Mouse (Mus musculus): ENCODE data around the gene Gpr173. TPM values are rescaled to one million over a fixed set of nuclear protein-coding genes. Genes with fewer than 3 reads are reported as not detected.
"Not testable (repeated sequence)": the region's sequence is repeated elsewhere in the genome, so short reads cannot be mapped to it uniquely, and the experiment has no call there.

Gpr173 gene
- polyA plus RNA-seq, 1 experiment = 0.47 TPM

- no peaks in the 10 kb centered on the region for H3K27me3 ChIP-seq (ENCODE audit: control insufficient read depth, insufficient read depth, low read length)
- no peaks in the 10 kb centered on the region for H3K36me3 ChIP-seq (ENCODE audit: control insufficient read depth, insufficient read depth, low read length)
- 88% methylated on average over 15 of the region's 15 CpGs for WGBS
- no peak overlapping the region for H3K27ac ChIP-seq (ENCODE audit: insufficient read depth, low read depth, low read length)
- no peaks in the 10 kb centered on the region for H3K4me1 ChIP-seq (ENCODE audit: control insufficient read depth, insufficient read depth, insufficient read length, low read length)
- no peak overlapping the region for H3K4me3 ChIP-seq (ENCODE audit: low read depth, low read length)
- TF ChIP-seq POLR2A (IDR thresholded peaks at IDR 0.05; ENCODE audit: low read depth, low read length) = no peak
- TF ChIP-seq CTCF (IDR thresholded peaks at IDR 0.05; ENCODE audit: extremely low read depth, insufficient read length, insufficient replicate concordance, low read depth, low read length) = no peak
These were observed 21.9 kb downstream of the Gpr173 start for GRCm38 (mm10) chrX:152346587-152346986.

GRCm38 (mm10) chrX:152342903-152343302, 25.6 kb downstream of the Gpr173 start:
- 0 out of 2 replicates have a peak, but pooled peaks cover 3% of the 10 kb centered on the region for H3K4me1 ChIP-seq (ENCODE audit: control insufficient read depth, insufficient read depth, insufficient read length, low read length)
- peak overlapping the region; percentile 74 for H3K4me3 ChIP-seq (ENCODE audit: low read depth, low read length)
- H3K27ac ChIP-seq (ENCODE audit: insufficient read depth, low read depth, low read length) = peak overlapping the region; percentile 54
- no peaks in the 10 kb centered on the region for H3K27me3 ChIP-seq (ENCODE audit: control insufficient read depth, insufficient read depth, low read length)
- WGBS = 25% methylated on average over 6 of the region's 6 CpGs
- TF ChIP-seq POLR2A (IDR thresholded peaks at IDR 0.05; ENCODE audit: low read depth, low read length) (no peak), CTCF (IDR thresholded peaks at IDR 0.05; ENCODE audit: extremely low read depth, insufficient read length, insufficient replicate concordance, low read depth, low read length) (no peak)
- no peaks in the 10 kb centered on the region for H3K36me3 ChIP-seq (ENCODE audit: control insufficient read depth, insufficient read depth, low read length)

- H3K4me1 ChIP-seq (ENCODE audit: control insufficient read depth, insufficient read depth, insufficient read length, low read length) = 0 out of 2 replicates have a peak, but pooled peaks cover 3% of the 10 kb centered on the region
- 10% methylated on average over 23 of the region's 27 CpGs for WGBS
- no peaks in the 10 kb centered on the region for H3K27me3 ChIP-seq (ENCODE audit: control insufficient read depth, insufficient read depth, low read length)
- no peaks in the 10 kb centered on the region for H3K36me3 ChIP-seq (ENCODE audit: control insufficient read depth, insufficient read depth, low read length)
- peak within 1 kb of the TSS; percentile 54 for H3K27ac ChIP-seq (ENCODE audit: insufficient read depth, low read depth, low read length)
- no peak for TF ChIP-seq CTCF (IDR thresholded peaks at IDR 0.05; ENCODE audit: extremely low read depth, insufficient read length, insufficient replicate concordance, low read depth, low read length)
- H3K4me3 ChIP-seq (ENCODE audit: low read depth, low read length) = peak within 1 kb of the TSS; percentile 74
These were observed 26.1 kb downstream of the Gpr173 start, which contains the start of gene Tspyl2 for GRCm38 (mm10) chrX:152342358-152342901. Tspyl2 (minus strand) TSS chrX:152342425.

- Histone ChIP-seq H3K27ac (ENCODE audit: insufficient read depth, low read depth, low read length) (no peak overlapping the region), H3K27me3 (ENCODE audit: control insufficient read depth, insufficient read depth, low read length) (no peaks in the 10 kb centered on the region), H3K4me3 (ENCODE audit: low read depth, low read length) (peak overlapping the region; percentile 74), H3K36me3 (ENCODE audit: control insufficient read depth, insufficient read depth, low read length) (no peaks in the 10 kb centered on the region), H3K4me1 (ENCODE audit: control insufficient read depth, insufficient read depth, insufficient read length, low read length) (0 out of 2 replicates have a peak, but pooled peaks cover 3% of the 10 kb centered on the region)
- WGBS = 36% methylated on average over 11 of the region's 11 CpGs
- no peak for TF ChIP-seq CTCF (IDR thresholded peaks at IDR 0.05; ENCODE audit: extremely low read depth, insufficient read length, insufficient replicate concordance, low read depth, low read length)
- no peak for TF ChIP-seq POLR2A (IDR thresholded peaks at IDR 0.05; ENCODE audit: low read depth, low read length)
These were observed 27.0 kb downstream of the Gpr173 start for GRCm38 (mm10) chrX:152341496-152341895.

- Histone ChIP-seq H3K36me3 (ENCODE audit: control insufficient read depth, insufficient read depth, low read length) (no peaks in the 10 kb centered on the region), H3K4me3 (ENCODE audit: low read depth, low read length) (peak overlapping the region; percentile 59), H3K4me1 (ENCODE audit: control insufficient read depth, insufficient read depth, insufficient read length, low read length) (0 out of 2 replicates have a peak, but pooled peaks cover 3% of the 10 kb centered on the region), H3K27me3 (ENCODE audit: control insufficient read depth, insufficient read depth, low read length) (no peaks in the 10 kb centered on the region), H3K27ac (ENCODE audit: insufficient read depth, low read depth, low read length) (peak overlapping the region; percentile 75)
- WGBS = 13% methylated on average over 33 of the region's 33 CpGs
- no peak for TF ChIP-seq POLR2A (IDR thresholded peaks at IDR 0.05; ENCODE audit: low read depth, low read length)
- no peak for TF ChIP-seq CTCF (IDR thresholded peaks at IDR 0.05; ENCODE audit: extremely low read depth, insufficient read length, insufficient replicate concordance, low read depth, low read length)
These were observed 31.8 kb downstream of the Gpr173 start for GRCm38 (mm10) chrX:152336546-152337332.

GRCm38 (mm10) chrX:152336123-152336522, 32.4 kb downstream of the Gpr173 start:
- not testable (repeated sequence) for H3K4me1 ChIP-seq (ENCODE audit: control insufficient read depth, insufficient read depth, insufficient read length, low read length); H3K4me3 ChIP-seq (ENCODE audit: low read depth, low read length); H3K27me3 ChIP-seq (ENCODE audit: control insufficient read depth, insufficient read depth, low read length); H3K36me3 ChIP-seq (ENCODE audit: control insufficient read depth, insufficient read depth, low read length); H3K27ac ChIP-seq (ENCODE audit: insufficient read depth, low read depth, low read length)
- WGBS = 52% methylated on average over 4 of the region's 4 CpGs

- H3K27ac ChIP-seq (ENCODE audit: insufficient read depth, low read depth, low read length); H3K27me3 ChIP-seq (ENCODE audit: control insufficient read depth, insufficient read depth, low read length); H3K4me3 ChIP-seq (ENCODE audit: low read depth, low read length); H3K36me3 ChIP-seq (ENCODE audit: control insufficient read depth, insufficient read depth, low read length); H3K4me1 ChIP-seq (ENCODE audit: control insufficient read depth, insufficient read depth, insufficient read length, low read length): not testable (repeated sequence)
These were observed 39.1 kb downstream of the Gpr173 start for GRCm38 (mm10) chrX:152329400-152329799.
